Mouse (Mus musculus) frontal cortex, adult 2 months (tissue): ENCODE measurements around the gene Snta1. TPM values are rescaled to one million over a fixed set of nuclear protein-coding genes. Genes with fewer than 3 reads are reported as not detected.
A peak's percentile ranks its signal among the peaks of the same experiment; 100 is the strongest.
"Not testable (repeated sequence)": the region's sequence is repeated elsewhere in the genome, so short reads cannot be mapped to it uniquely, and the experiment has no call there.

Experiments used
- DNase-seq, 2 experiments: peaks; one replicate each; pipeline ENCODE4 v3.0.0; 2022; ENCODE audit warnings: low spot score in 1 of 2; ENCODE audit errors: extremely low spot score in 1 of 2
- polyA plus RNA-seq: library from polyadenylated mRNA; depleted of rRNA; stranded (reverse); fragments of >200 nt; gene quantifications from 2 replicates; pipeline ENCODE4 v1.2.3, GENCODE M21; 2012; rRNA removed

Snta1 gene
- polyA plus RNA-seq, 1 experiment, result 37.8 TPM

- peak in 1 of 2 experiments; percentile 84 for DNase-seq
Observed at GRCm38 (mm10) chr2:154373961-154374632, 33.8 kb downstream of the Snta1 start.

- DNase-seq, result no peak
Observed at GRCm38 (mm10) chr2:154372842-154373500, 34.9 kb downstream of the Snta1 start, which contains the start of gene Cdk5rap1. Cdk5rap1 (minus strand) TSS chr2:154373010.

- peak; percentile 70 to 93 for DNase-seq
Observed at GRCm38 (mm10) chr2:154372151-154372829, 35.6 kb downstream of the Snta1 start.

GRCm38 (mm10) chr2:154367510-154367909, 40.4 kb downstream of the Snta1 start:
- peak in 1 of 2 experiments; percentile 32 for DNase-seq

- DNase-seq, result not testable (repeated sequence)
Observed at GRCm38 (mm10) chr2:154354000-154354425, 53.9 kb downstream of the Snta1 start.

- DNase-seq, result no peak
Observed at GRCm38 (mm10) chr2:154348152-154348551, 59.7 kb downstream of the Snta1 start.

- no peak for DNase-seq
Observed at GRCm38 (mm10) chr2:154339356-154339755, 68.5 kb downstream of the Snta1 start.

- no peak for DNase-seq
Observed at GRCm38 (mm10) chr2:154338161-154338560, 69.7 kb downstream of the Snta1 start.

- DNase-seq, result no peak
Observed at GRCm38 (mm10) chr2:154335572-154335971, 72.3 kb downstream of the Snta1 start.

- no peak for DNase-seq
Observed at GRCm38 (mm10) chr2:154326852-154327251, 81.0 kb downstream of the Snta1 start.

Other genes starting within 250 kb of the Snta1 start
- gene Bpifa5, start 245.5 kb downstream of the Snta1 start, polyA plus RNA-seq, result not detected in 2 replicates
- 0.36 and 0.40 TPM in 2 replicates for gene Bpifb1, start 217.3 kb downstream of the Snta1 start, polyA plus RNA-seq
- 0.14 and 0.17 TPM in 2 replicates for gene Bpifb5, start 184.4 kb downstream of the Snta1 start, polyA plus RNA-seq
- not detected in 2 replicates for gene Bpifb9a, start 150.2 kb downstream of the Snta1 start, polyA plus RNA-seq
- not detected in 2 replicates for gene Bpifb9b, start 100.9 kb downstream of the Snta1 start, polyA plus RNA-seq
- 13.6 and 19.0 TPM in 2 replicates for gene Cdk5rap1, start 35.1 kb downstream of the Snta1 start, polyA plus RNA-seq
- gene Cbfa2t2, start 28.4 kb upstream of the Snta1 start, polyA plus RNA-seq, result 26.5 and 31.7 TPM in 2 replicates
- gene 1700003F12Rik, start 139.0 kb upstream of the Snta1 start, polyA plus RNA-seq, result 0.76 and 0.84 TPM in 2 replicates
- gene Actl10, start 143.7 kb upstream of the Snta1 start, polyA plus RNA-seq, result 0.08 TPM in 1 of 2 replicates, not detected in the other
- 122 and 145 TPM in 2 replicates for gene Necab3, start 150.8 kb upstream of the Snta1 start, polyA plus RNA-seq
- gene E2f1, start 161.8 kb upstream of the Snta1 start, polyA plus RNA-seq, result 10.9 and 11.7 TPM in 2 replicates
- 18.6 and 20.7 TPM in 2 replicates for gene Pxmp4, start 195.6 kb upstream of the Snta1 start, polyA plus RNA-seq
- gene Zfp341, start 205.2 kb upstream of the Snta1 start, polyA plus RNA-seq, result 10.0 and 10.5 TPM in 2 replicates
- gene 4930519P11Rik, start 205.3 kb upstream of the Snta1 start, polyA plus RNA-seq, result 0.48 TPM in 1 of 2 replicates, not detected in the other
- 277 and 314 TPM in 2 replicates for gene Chmp4b, start 243.6 kb upstream of the Snta1 start, polyA plus RNA-seq